Mouse (Mus musculus): ENCODE data around the gene Cep170b.

Gene Cep170b

GRCm38 (mm10) chr12:112736636-112736925 lies 16.3 kb downstream of the Cep170b start:
- no peak for DNase-seq (ENCODE audit: low spot score)

- DNase-seq (ENCODE audit: low spot score) = no peak
Measured at GRCm38 (mm10) chr12:112737081-112737480, 16.8 kb downstream of the Cep170b start.

- no peak for DNase-seq (ENCODE audit: low spot score)
Measured at GRCm38 (mm10) chr12:112737761-112738160, 17.5 kb downstream of the Cep170b start.

GRCm38 (mm10) chr12:112738281-112739022 lies 18.2 kb downstream of the Cep170b start:
- no peak for DNase-seq (ENCODE audit: low spot score)

GRCm38 (mm10) chr12:112739023-112739568 lies 18.8 kb downstream of the Cep170b start:
- no peak for DNase-seq (ENCODE audit: low spot score)

GRCm38 (mm10) chr12:112742768-112743167 lies 22.5 kb downstream of the Cep170b start:
- no peak for DNase-seq (ENCODE audit: low spot score)

- DNase-seq (ENCODE audit: low spot score) = peak; percentile 81
Measured at GRCm38 (mm10) chr12:112743168-112743975, 23.1 kb downstream of the Cep170b start.

GRCm38 (mm10) chr12:112744211-112744610 lies 24.0 kb downstream of the Cep170b start:
- DNase-seq (ENCODE audit: low spot score) = no peak

GRCm38 (mm10) chr12:112744891-112745580 lies 24.8 kb downstream of the Cep170b start:
- DNase-seq (ENCODE audit: low spot score) = no peak

- no peak for DNase-seq (ENCODE audit: low spot score)
Measured at GRCm38 (mm10) chr12:112745716-112746115, 25.5 kb downstream of the Cep170b start.

GRCm38 (mm10) chr12:112746461-112746807 lies 26.2 kb downstream of the Cep170b start:
- no peak for DNase-seq (ENCODE audit: low spot score)

- no peak for DNase-seq (ENCODE audit: low spot score)
Measured at GRCm38 (mm10) chr12:112746808-112747605, 26.8 kb downstream of the Cep170b start.

- no peak for DNase-seq (ENCODE audit: low spot score)
Measured at GRCm38 (mm10) chr12:112747606-112747970, 27.3 kb downstream of the Cep170b start.

GRCm38 (mm10) chr12:112750976-112751375 lies 30.7 kb downstream of the Cep170b start:
- DNase-seq (ENCODE audit: low spot score) = no peak

GRCm38 (mm10) chr12:112752399-112752798 lies 32.1 kb downstream of the Cep170b start:
- no peak for DNase-seq (ENCODE audit: low spot score)

- DNase-seq (ENCODE audit: low spot score) = no peak
Measured at GRCm38 (mm10) chr12:112755900-112756299, 35.6 kb downstream of the Cep170b start.

- DNase-seq (ENCODE audit: low spot score) = no peak
Measured at GRCm38 (mm10) chr12:112757896-112758295, 37.6 kb downstream of the Cep170b start.

GRCm38 (mm10) chr12:112759471-112759870 lies 39.2 kb downstream of the Cep170b start:
- no peak for DNase-seq (ENCODE audit: low spot score)

- no peak for DNase-seq (ENCODE audit: low spot score)
Measured at GRCm38 (mm10) chr12:112760154-112760926, 40.1 kb downstream of the Cep170b start, which contains the start of gene Pld4. Pld4 (plus strand) TSS chr12:112760655.

GRCm38 (mm10) chr12:112761411-112761810 lies 41.2 kb downstream of the Cep170b start:
- no peak for DNase-seq (ENCODE audit: low spot score)

GRCm38 (mm10) chr12:112762018-112762417 lies 41.8 kb downstream of the Cep170b start:
- DNase-seq (ENCODE audit: low spot score) = no peak
